Mouse (Mus musculus) thymus, postnatal 25 days (tissue): ENCODE data around the gene Obsl1.

Experiments
- DNase-seq: peaks from one replicate; pipeline ENCODE4 v3.0.0; 2022

Obsl1 gene

DNA sequence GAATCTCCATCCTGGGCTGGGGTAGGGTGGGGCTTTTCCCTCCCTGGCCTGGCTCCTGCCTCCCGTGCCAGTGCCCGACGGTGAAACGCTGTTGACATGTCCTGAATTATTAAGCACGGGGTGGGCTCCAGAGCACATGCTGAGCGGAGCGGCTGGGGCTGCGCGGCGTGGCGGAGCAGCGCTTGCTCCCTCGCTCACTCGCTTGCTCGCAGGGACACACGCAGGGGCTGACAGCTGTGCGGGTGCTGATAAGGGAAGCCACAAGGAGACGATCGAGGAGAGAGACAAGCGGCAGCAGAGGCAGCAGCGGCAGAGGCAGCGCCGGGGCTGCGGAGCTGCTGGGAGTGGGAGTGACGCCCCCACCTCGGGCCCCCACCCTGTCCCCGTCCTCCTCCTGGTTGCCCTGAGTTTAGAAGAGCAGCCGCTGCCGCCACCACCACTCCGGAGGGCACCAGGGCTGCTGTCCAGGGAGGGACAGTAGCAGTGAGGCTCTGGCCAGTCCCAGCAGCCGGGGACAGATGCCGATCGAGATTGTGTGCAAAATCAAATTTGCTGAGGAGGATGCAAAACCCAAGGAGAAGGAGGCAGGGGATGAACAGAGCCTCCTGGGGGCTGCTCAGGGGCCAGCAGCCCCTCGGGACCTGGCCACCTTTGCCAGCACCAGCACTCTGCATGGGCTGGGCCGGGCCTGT lies 55.8 kb downstream of the Obsl1 start, which contains the start of gene Asic4:
Gene Asic4 (plus strand): TSS at position 123 of the 692 bp plus-strand sequence.
- no peak for DNase-seq

DNA sequence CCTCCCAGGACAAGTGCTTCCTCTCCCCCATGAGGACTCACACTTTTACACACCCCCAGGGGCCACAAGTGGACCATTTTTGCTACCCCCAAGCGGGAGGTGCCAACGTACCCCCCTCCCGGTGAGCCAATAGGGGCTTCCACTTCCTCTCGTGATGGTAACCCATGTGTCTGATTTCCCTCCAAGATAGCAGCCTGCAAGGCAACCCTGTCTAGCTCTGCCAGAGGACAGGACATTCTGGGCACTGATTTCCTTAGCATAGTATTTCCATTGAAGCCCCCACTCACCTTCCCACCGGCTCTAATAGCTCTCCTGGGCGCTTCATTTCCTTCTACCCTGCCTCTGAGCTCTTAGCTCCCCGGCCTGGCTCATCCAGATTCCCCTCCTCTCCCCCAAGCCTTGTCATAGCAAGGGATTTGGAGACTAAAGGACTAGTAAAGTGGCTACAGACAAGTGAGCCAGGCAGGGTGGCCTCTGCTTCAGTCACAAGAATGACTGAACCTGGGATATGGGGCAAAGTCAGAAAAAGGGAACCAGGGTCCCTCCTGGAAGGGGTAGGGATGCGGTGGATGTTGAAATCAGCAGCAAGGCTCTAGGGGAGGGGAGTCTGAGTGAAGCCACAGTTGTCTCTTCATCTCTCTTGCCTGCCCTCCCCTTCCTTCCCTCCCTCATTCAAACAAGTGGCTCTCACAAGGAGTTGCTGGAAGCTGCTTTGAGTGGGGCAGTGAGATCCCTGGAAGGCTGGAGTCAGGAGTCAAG lies 56.7 kb downstream of the Obsl1 start:
- DNase-seq, result no peak

DNA sequence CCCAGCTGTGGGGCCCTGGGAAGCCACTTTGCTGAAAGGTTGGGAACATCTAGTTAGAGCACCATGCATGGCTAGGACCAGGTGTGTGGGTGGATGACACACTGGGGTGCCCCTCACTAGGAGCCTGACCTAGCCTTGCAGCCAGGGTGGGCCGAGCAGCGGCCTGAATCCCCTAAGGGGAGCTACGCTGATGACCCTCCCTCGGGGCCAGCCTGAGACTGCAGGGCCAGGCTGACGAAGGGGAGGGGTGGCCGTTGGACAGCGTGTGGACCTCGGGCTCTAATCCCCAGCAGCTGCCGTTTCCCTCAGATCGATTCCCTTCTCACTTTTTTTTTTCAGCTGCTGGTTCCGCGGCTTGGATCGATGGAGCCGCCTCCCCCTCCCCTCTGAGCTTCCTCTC lies 57.3 kb downstream of the Obsl1 start:
- DNase-seq, result no peak

DNA sequence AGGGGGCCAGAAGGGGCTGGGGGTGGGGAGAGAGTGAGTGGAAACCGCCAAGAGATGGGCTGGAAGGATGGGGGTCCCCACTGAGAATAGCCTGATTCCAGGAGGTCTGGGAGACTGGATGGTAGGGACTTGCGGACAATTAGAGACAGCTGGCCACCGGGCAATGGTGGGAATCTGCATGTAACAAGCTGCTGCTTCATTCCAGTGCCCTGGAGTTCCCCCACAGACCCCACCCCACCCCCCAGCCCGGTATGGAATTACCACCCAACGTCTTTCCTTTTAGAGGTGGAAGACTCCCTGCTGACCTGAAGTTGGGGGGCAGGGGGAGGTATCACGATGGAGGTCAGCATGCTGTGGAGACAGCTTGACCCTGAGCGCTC lies 58.2 kb downstream of the Obsl1 start:
- no peak for DNase-seq

DNA sequence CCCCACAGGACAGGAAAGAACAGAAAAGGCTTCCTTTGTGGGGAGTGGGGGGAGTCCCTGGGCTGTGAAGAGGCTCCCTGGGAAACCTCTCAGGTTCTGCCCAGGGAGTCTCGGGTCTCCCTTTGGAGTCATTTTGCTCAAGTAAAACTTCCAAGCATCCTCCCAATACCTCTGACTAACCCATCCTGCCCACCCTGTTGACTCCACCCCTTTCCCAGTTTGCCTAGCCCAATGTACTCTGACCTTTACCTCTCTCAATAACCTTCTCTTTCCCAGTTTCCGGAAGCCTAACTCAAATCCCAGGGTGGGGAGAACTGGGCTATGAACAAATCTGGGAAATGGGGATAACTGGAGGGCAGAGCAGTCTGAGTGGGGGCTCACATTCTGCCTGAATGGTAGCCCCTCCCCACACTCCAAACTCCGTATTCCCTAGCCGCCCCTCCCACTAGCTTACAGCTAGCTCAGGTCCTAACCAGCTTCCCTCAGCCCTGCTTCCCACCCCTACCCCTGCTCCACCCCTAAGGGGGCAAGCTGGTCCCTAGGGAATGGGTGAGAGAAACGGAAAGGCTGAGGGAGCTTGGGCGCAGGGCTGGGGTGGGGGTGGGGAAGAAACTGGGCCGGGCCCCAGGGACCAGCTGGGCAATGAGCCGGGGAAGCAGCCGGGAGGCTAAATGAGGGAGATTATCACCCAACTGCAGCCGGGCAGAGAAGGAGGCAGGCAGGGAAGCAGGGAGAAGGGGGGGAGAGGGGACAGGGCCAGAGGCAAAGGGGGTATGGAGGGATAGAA lies 58.8 kb downstream of the Obsl1 start:
- DNase-seq, result no peak

DNA sequence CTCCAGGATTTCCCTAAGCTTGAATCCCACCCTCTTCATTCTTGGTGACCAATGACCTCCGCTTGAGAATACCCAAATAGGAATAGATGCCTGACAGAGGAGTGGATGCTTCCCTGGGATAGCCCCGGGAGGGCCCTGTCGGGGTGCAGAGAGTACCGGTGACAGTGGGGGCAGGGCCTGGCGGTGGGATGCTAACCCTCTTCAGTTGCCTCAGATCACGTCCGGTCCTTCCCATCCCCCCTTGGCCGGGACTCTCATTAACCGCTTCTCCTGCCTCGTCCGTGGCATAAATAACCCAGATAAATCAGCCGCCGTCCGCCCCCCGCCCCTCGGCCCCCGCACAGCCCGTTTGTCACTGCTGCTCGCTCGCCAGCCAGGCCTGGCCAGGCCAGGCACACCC lies 59.6 kb downstream of the Obsl1 start:
- DNase-seq, result no peak

DNA sequence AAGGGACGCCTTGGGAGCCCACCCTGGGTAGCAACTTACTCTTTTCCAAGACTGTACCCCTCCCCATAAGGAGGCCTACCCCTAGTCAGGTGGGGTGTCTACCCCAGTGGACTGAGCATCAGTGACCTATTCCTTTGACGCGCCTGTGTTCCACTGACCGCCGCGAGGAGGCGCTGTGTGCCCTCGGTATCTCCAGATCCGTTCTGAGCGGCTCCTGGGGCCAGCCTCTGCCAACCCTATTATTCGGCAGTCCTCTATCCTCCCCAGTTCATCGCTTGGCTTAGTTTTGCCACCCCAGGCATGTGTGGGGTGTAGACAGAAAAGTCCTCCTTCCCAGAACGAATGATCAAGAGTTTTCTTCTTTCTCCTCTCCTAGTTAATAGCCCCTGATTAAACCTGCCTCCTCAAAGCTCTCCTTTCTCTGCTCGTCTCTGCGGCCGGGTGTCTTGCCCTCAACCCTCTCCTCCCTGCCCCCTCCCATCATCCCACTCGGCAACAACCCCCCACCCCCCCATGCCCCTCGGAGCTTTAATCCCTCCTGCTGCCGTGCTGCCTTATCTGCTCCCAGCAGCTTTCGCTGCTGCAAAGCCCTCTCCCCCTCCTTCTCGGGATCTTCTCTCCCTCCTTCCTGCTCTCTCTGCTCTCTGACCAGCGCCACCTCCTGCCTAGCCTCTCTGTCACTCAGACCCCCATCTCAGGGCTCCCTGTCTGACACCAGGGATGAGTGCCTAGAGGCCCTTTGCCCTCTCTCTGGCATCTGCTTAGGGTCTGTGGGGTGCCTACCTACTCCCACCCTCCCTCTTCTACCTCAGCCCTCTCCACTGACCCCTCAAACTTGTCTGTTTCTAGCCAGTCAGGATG lies 60.3 kb downstream of the Obsl1 start:
- peak; percentile 52 for DNase-seq

DNA sequence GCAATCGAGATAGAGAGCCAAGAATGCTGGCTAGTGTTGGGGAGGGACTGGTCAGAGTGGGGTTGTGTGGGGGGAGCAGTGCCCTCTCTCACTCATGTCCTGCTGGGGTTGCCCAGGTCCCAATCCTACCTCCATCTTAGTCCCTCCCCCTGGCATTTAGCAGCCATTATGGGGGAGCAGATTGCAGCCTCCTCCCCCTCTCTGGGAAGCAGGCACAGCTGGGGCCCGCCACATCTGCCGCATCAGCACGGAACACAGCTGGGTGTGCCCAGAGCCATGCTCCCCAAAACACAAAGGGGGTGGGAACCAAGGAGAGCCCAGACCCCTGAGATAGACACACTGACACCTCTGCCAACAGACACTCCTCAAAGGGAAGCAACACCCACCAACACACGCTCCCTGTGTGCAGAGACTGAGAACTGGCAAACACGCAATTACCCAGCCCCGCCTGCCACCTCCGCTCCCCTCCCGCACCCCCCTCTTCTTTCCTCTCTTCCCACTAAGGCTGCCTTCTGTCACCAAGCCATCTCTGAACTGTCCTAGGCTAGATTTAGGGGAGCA lies 61.0 kb downstream of the Obsl1 start:
- DNase-seq, result no peak

DNA sequence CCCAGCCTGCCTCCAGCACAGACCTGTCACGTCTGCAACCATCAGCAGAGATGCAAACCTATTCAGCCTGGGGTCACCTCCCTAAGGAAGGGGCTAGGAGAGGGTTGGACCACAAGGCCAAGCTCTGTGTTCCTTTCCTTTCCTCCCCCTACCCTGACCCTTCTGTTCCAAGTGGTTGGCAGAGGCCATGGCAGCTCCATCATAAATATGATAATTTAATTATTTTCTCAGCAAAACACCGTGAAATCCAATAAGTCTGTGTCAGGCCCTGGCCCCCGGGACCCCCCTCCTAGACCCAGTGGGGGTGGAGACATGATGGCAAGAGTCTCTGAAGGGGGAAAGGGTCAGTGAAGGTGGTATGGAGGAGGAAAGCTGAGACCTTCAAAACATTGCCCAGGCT lies 62.0 kb downstream of the Obsl1 start:
- no peak for DNase-seq

DNA sequence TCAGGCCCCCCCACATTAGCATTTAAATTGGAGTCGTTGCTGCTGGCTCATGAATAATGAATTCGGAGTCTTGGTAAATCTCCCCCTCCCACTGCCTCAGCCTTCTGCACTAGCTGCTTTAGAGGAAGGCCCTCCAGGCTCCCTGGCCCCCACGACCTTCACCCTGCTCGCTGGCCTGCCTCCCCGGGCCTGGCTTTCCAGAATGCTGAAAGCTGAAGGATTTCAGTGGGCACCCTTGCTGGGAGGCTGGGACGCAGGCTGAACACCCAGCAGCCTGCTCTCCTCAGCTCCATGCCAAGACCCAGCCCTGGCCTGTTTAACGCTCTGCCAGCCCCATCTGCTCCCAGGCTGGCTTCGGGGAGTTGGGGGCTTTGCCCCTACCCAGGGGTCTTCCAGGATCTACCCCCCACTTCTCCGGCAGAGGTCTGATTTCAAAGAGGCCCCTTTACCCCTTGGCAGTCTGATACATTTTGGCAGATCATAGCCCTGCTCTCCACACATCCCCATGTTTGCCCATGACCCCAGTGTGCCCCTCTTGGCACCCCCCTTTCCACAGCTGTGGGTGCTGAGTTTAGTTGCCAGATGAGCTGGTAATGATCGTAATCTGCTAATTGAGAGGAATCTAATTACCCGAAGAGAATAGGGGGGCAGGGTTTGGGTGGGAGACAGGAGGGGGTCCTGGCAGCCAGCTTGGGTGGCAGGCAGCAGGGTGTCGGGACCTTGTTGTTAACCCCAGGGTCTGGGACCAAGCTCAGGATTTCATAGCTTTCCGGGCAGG lies 62.8 kb downstream of the Obsl1 start:
- no peak for DNase-seq

DNA sequence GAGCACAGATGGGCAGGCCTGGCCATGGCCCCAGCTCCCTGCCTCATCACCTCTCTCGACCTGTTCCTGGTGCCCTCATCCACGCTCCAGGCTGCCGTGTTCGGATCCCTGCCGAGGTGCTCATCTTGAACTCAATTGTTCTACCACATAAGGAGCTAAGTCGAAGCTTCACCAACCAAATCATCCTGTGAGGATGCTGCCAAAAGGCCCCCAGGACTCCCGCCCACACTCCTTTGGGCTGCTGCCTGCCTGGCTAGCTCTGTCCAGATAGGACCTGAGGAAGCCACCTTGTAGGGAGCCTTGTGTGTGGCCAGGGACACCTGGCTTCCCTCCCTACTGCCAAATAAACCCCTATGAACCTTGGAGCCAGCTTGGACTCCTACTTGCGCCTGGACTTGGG lies 63.4 kb downstream of the Obsl1 start:
- no peak for DNase-seq

DNA sequence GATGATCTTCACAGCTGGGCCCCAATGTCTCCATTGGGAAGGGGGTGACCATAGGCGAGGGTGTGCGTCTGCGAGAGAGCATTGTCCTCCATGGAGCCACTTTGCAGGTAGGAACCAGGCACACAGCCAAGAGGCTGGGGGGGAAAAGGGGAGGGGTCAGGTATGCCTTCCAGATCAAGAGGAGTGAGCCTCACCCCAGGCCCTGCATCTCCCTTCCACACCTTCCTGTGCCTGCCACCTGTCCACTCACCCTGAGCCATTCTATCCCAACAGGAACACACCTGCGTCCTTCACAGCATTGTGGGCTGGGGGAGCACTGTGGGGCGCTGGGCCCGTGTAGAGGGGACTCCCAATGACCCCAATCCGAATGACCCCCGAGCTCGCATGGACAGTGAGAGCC lies 64.1 kb downstream of the Obsl1 start:
- no peak for DNase-seq

DNA sequence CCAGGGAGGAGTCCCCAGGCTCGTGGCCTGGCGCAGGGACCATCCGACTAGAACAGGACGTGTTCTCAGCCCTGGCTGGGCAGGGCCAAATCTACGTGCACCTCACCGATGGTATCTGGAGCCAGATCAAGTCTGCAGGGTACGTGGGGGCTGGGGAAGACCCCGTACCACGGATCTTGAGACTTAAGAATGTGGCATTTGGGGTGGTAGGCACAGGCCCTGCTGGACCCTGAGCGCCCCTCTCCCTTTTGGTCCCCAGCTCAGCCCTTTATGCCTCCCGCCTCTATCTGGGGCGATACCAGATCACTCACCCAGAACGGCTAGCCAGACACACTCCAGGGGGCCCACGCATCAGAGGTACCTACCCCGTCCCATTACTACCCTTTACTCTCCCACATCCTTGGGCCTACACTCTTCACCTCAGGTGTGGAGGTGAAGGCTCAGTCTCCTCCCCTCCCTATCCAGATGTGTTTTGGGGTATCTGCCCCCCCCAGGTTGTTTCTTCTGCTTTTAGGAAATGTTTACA lies 64.7 kb downstream of the Obsl1 start:
- DNase-seq, result no peak

DNA sequence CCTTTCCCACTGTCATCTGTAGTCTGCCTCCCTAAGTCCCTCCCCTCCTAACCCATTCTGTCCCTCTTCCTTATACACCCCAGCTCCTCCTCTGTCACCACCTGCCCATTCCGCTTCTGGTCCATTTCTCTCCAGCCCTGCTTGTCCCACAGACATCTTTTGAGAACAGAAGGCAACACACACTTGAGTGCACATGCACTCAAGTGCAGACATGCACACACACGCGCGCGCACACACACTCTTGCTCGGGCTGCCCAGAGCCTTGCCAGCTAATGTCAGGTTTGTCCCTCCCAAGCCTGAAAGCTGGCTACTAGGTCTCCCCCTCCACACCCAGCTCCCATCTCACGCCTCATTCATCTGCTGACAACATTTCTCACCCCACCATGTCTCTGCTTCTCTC lies 65.6 kb downstream of the Obsl1 start:
- no peak for DNase-seq

DNA sequence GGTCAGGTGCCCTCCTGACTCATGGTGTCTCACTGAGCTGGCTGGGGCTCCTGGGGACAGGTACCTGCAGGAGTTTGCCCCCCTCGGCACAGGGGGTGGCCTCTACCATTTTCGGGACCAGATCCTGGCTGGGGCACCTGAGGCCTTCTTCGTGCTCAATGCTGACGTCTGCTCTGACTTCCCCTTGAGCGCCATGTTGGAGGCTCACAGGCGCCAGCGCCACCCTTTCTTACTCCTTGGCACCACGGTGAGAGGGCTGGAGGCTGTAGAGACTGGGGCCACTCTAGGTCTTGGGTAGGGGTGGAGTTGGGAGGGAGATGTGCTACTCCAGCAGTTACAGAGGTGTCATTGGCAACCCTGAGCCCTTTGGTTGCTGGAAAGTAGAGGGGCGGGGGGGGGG lies 67.5 kb downstream of the Obsl1 start:
- no peak for DNase-seq

DNA sequence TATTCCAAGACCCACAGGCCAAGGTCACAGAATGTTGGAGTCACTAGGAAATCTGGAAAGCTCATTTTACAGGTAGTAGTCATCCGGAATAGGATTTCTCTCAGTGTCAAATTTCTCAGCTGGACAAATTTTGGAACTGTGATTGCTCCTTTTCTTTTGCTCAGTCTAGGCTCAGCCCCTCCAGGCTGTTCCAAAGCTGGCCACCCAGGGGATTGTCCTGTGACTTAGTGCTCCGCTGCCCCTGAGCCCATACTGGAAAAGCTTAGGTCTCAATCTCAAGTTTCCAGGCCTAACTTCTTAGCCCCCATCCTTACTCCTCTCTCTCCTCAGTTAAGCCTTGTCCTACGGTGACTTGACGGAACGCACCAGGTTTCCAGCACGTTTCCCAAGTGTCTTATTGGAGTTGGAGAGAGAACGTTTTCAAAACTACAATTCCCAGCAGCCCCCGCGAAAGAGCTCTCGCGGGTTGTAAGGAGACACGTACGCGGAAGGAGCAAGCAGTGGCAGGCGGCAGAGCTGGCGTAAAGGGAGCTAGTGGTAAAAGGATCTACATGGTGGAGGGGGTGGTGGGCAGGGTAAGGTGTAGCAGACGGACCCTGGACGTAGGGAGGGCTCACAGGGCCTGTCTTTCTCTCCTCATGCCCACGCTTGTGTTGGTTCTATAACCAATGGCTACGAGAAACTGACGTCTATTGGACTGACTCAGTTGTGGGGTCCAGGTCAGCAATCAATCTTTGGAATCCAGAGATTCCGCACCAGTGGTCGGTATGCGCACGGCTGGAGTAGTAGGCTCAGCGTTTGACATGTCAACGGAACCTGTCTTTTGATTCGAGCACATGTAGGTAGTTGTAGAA lies 70.5 kb downstream of the Obsl1 start, which contains the start of gene Gmppa:
Gene Gmppa (plus strand): TSS at position 456 of the 854 bp plus-strand sequence.
- DNase-seq, result peak; percentile 70
